Mouse (Mus musculus) macrophage (primary cell): ENCODE measurements around the gene Trp53tg5. TPM values are rescaled to one million over a fixed set of nuclear protein-coding genes. Genes with fewer than 3 reads are reported as not detected.

ENCODE experiments used
- H3K27ac ChIP-seq: fragments of 350-480 bp; formaldehyde crosslinking; 2 replicates; pipeline ENCODE4 v1.9.0; 2021
- H3K36me3 ChIP-seq: fragments of 350-480 bp; formaldehyde crosslinking; 2 replicates; pipeline ENCODE4 v1.9.0; 2021; ENCODE audit errors: inconsistent target
- H3K4me3 ChIP-seq: fragments of 350-480 bp; formaldehyde crosslinking; 2 replicates; pipeline ENCODE4 v1.9.0; 2021; ENCODE audit errors: inconsistent target
- H3K79me2 ChIP-seq: fragments of 350-480 bp; formaldehyde crosslinking; 2 replicates; pipeline ENCODE4 v1.9.0; 2021; ENCODE audit errors: inconsistent target
- WGBS: methylation state at CpG from one replicate; pipeline ENCODE4 v1.1.7; 2026; ENCODE audit warnings: inconsistent platforms; ENCODE audit not compliant: missing documents; 5-methylcytosine and 5-hydroxymethylcytosine counted together
- polyA plus RNA-seq: library from polyadenylated mRNA; stranded (reverse); fragments of 250-400 nt; gene quantifications from 3 replicates; pipeline ENCODE4 v1.2.4, GENCODE M21; 2018; ENCODE audit warnings: inconsistent platforms

The Trp53tg5 gene
- polyA plus RNA-seq, 1 experiment from 2014 or later = not detected

GRCm38 (mm10) chr2:164448921-164449320, 24.6 kb downstream of the Trp53tg5 start:
- no peaks in the 10 kb centered on the region for H3K79me2 ChIP-seq
- 90% methylated on average over 5 of the region's 5 CpGs for WGBS
- no peak overlapping the region for H3K4me3 ChIP-seq
- no peak overlapping the region for H3K27ac ChIP-seq
- no peaks in the 10 kb centered on the region for H3K36me3 ChIP-seq

- WGBS = no CpG with 5 or more reads among the region's 1 CpGs
- Histone ChIP-seq H3K36me3 (no peaks in the 10 kb centered on the region), H3K27ac (no peak overlapping the region), H3K79me2 (no peaks in the 10 kb centered on the region), H3K4me3 (no peak overlapping the region)
Observed at GRCm38 (mm10) chr2:164448140-164448539, 25.4 kb downstream of the Trp53tg5 start.

- Histone ChIP-seq H3K36me3 (no peaks in the 10 kb centered on the region), H3K79me2 (peaks cover 18% of the 10 kb centered on the region), H3K27ac (no peak overlapping the region), H3K4me3 (no peak overlapping the region)
- 97% methylated on average over 3 of the region's 3 CpGs for WGBS
Observed at GRCm38 (mm10) chr2:164446086-164446469, 27.4 kb downstream of the Trp53tg5 start.

GRCm38 (mm10) chr2:164445399-164446085, 28.0 kb downstream of the Trp53tg5 start:
- H3K27ac ChIP-seq = no peak overlapping the region
- 87% methylated on average over 3 of the region's 3 CpGs for WGBS
- no peak overlapping the region for H3K4me3 ChIP-seq
- H3K36me3 ChIP-seq = no peaks in the 10 kb centered on the region
- peaks cover 24% of the 10 kb centered on the region for H3K79me2 ChIP-seq

GRCm38 (mm10) chr2:164444701-164445100, 28.8 kb downstream of the Trp53tg5 start:
- H3K27ac ChIP-seq = no peak overlapping the region
- H3K4me3 ChIP-seq = no peak overlapping the region
- peaks cover 32% of the 10 kb centered on the region for H3K79me2 ChIP-seq
- no peaks in the 10 kb centered on the region for H3K36me3 ChIP-seq
- 79% methylated on average over 2 of the region's 2 CpGs for WGBS

GRCm38 (mm10) chr2:164443460-164444000, 30.0 kb downstream of the Trp53tg5 start, which contains the start of gene Sdc4:
TSS of gene Sdc4 (minus strand) at chr2:164443887.
- H3K36me3 ChIP-seq = no peaks in the 10 kb centered on the region
- peak within 1 kb of the TSS; percentile 90 for H3K27ac ChIP-seq
- WGBS = 33% methylated on average over 18 of the region's 18 CpGs
- H3K79me2 ChIP-seq = peaks cover 44% of the 10 kb centered on the region
- peak within 1 kb of the TSS; percentile 93 for H3K4me3 ChIP-seq

- Histone ChIP-seq H3K79me2 (peaks cover 49% of the 10 kb centered on the region), H3K4me3 (peak overlapping the region; percentile 93), H3K36me3 (no peaks in the 10 kb centered on the region), H3K27ac (peak overlapping the region; percentile 90)
- WGBS = 2% methylated on average over 26 of the region's 26 CpGs
Observed at GRCm38 (mm10) chr2:164443051-164443437, 30.5 kb downstream of the Trp53tg5 start.

GRCm38 (mm10) chr2:164442315-164443050, 31.0 kb downstream of the Trp53tg5 start:
- peak overlapping the region; percentile 93 for H3K4me3 ChIP-seq
- no peaks in the 10 kb centered on the region for H3K36me3 ChIP-seq
- peak overlapping the region; percentile 90 for H3K27ac ChIP-seq
- H3K79me2 ChIP-seq = peaks cover 54% of the 10 kb centered on the region
- WGBS = 9% methylated on average over 29 of the region's 29 CpGs

- H3K4me3 ChIP-seq = peak overlapping the region; percentile 93
- H3K36me3 ChIP-seq = no peaks in the 10 kb centered on the region
- peaks cover 62% of the 10 kb centered on the region for H3K79me2 ChIP-seq
- 23% methylated on average over 7 of the region's 7 CpGs for WGBS
- H3K27ac ChIP-seq = peak overlapping the region; percentile 90
Observed at GRCm38 (mm10) chr2:164441731-164442130, 31.8 kb downstream of the Trp53tg5 start.

- WGBS = 0% methylated on average over 7 of the region's 8 CpGs
- peak overlapping the region; percentile 93 for H3K4me3 ChIP-seq
- H3K79me2 ChIP-seq = peaks cover 67% of the 10 kb centered on the region
- H3K27ac ChIP-seq = peak overlapping the region; percentile 90
- no peaks in the 10 kb centered on the region for H3K36me3 ChIP-seq
Observed at GRCm38 (mm10) chr2:164441155-164441554, 32.4 kb downstream of the Trp53tg5 start.

- H3K27ac ChIP-seq = peak overlapping the region; percentile 90
Observed at GRCm38 (mm10) chr2:164440314-164440713, 33.2 kb downstream of the Trp53tg5 start.

GRCm38 (mm10) chr2:164439001-164439421, 34.5 kb downstream of the Trp53tg5 start:
- H3K36me3 ChIP-seq = peaks cover 6% of the 10 kb centered on the region; the same call in 1 of the 2 replicates
- no peak overlapping the region for H3K4me3 ChIP-seq
- peak overlapping the region; percentile 90 for H3K27ac ChIP-seq
- peaks cover 89% of the 10 kb centered on the region for H3K79me2 ChIP-seq
- WGBS = 90% methylated on average over 3 of the region's 3 CpGs

More at GRCm38 (mm10) chr2:164440314-164440713, 33.2 kb downstream of the Trp53tg5 start:
- Histone ChIP-seq H3K79me2 (peaks cover 76% of the 10 kb centered on the region), H3K36me3 (no peaks in the 10 kb centered on the region), H3K4me3 (peak overlapping the region; percentile 93)
- WGBS = 62% methylated on average over 5 of the region's 5 CpGs

- H3K79me2 ChIP-seq = peaks cover 96% of the 10 kb centered on the region
- H3K27ac ChIP-seq = 0 out of 2 replicates have a peak overlapping the region, but pooled peaks have one; percentile 90
- H3K36me3 ChIP-seq = peaks cover 14% of the 10 kb centered on the region; the same call in 1 of the 2 replicates
- 86% methylated on average over 4 of the region's 8 CpGs for WGBS
- no peak overlapping the region for H3K4me3 ChIP-seq
Observed at GRCm38 (mm10) chr2:164438257-164438656, 35.3 kb downstream of the Trp53tg5 start.

- no peak overlapping the region for H3K27ac ChIP-seq
- peaks cover 100% of the 10 kb centered on the region for H3K79me2 ChIP-seq
- H3K4me3 ChIP-seq = no peak overlapping the region
- WGBS = 71% methylated on average over 6 of the region's 6 CpGs
- peaks cover 14% of the 10 kb centered on the region; the same call in 1 of the 2 replicates for H3K36me3 ChIP-seq
Observed at GRCm38 (mm10) chr2:164437710-164438109, 35.8 kb downstream of the Trp53tg5 start.

GRCm38 (mm10) chr2:164436961-164437360, 36.6 kb downstream of the Trp53tg5 start:
- Histone ChIP-seq H3K36me3 (peaks cover 14% of the 10 kb centered on the region; the same call in 1 of the 2 replicates), H3K27ac (no peak overlapping the region)
- WGBS = 85% methylated on average over 3 of the region's 3 CpGs

More at GRCm38 (mm10) chr2:164436961-164437360, 36.6 kb downstream of the Trp53tg5 start:
- H3K4me3 ChIP-seq = no peak overlapping the region
- H3K79me2 ChIP-seq = peaks cover 100% of the 10 kb centered on the region
